Mouse (Mus musculus) urinary bladder, postnatal 14 days (tissue): ENCODE measurements around the gene Rftn1.
A peak's percentile ranks its signal among the peaks of the same experiment; 100 is the strongest.

Experiments used
- DNase-seq: peaks from one replicate; pipeline ENCODE4 v3.0.0; 2021; ENCODE audit warnings: low spot score

Rftn1 gene

GRCm38 (mm10) chr17:50170935-50171545 lies 19.4 kb downstream of the Rftn1 start:
- no peak for DNase-seq

GRCm38 (mm10) chr17:50169946-50170427 lies 20.5 kb downstream of the Rftn1 start:
- no peak for DNase-seq

GRCm38 (mm10) chr17:50160904-50161805 lies 29.3 kb downstream of the Rftn1 start:
- no peak for DNase-seq

- DNase-seq = no peak
Observed at GRCm38 (mm10) chr17:50160357-50160756, 30.1 kb downstream of the Rftn1 start.

- no peak for DNase-seq
Observed at GRCm38 (mm10) chr17:50159816-50160215, 30.7 kb downstream of the Rftn1 start.

GRCm38 (mm10) chr17:50158565-50158964 lies 31.9 kb downstream of the Rftn1 start:
- no peak for DNase-seq

- no peak for DNase-seq
Observed at GRCm38 (mm10) chr17:50157190-50158150, 33.0 kb downstream of the Rftn1 start.

GRCm38 (mm10) chr17:50152085-50152484 lies 38.4 kb downstream of the Rftn1 start:
- no peak for DNase-seq

- no peak for DNase-seq
Observed at GRCm38 (mm10) chr17:50151208-50151723, 39.2 kb downstream of the Rftn1 start.

- DNase-seq = no peak
Observed at GRCm38 (mm10) chr17:50150416-50151207, 39.9 kb downstream of the Rftn1 start.

- no peak for DNase-seq
Observed at GRCm38 (mm10) chr17:50149690-50150210, 40.7 kb downstream of the Rftn1 start.

- no peak for DNase-seq
Observed at GRCm38 (mm10) chr17:50147831-50148587, 42.5 kb downstream of the Rftn1 start.

GRCm38 (mm10) chr17:50143354-50143753 lies 47.1 kb downstream of the Rftn1 start:
- DNase-seq = no peak

- no peak for DNase-seq
Observed at GRCm38 (mm10) chr17:50142553-50142952, 47.9 kb downstream of the Rftn1 start.

GRCm38 (mm10) chr17:50142151-50142550 lies 48.3 kb downstream of the Rftn1 start:
- no peak for DNase-seq

- peak; percentile 14 for DNase-seq
Observed at GRCm38 (mm10) chr17:50136060-50136459, 54.4 kb downstream of the Rftn1 start.

GRCm38 (mm10) chr17:50135466-50135865 lies 55.0 kb downstream of the Rftn1 start:
- DNase-seq = no peak

GRCm38 (mm10) chr17:50131698-50132097 lies 58.8 kb downstream of the Rftn1 start:
- no peak for DNase-seq

GRCm38 (mm10) chr17:50130421-50130820 lies 60.1 kb downstream of the Rftn1 start:
- DNase-seq = no peak

GRCm38 (mm10) chr17:50128392-50128791 lies 62.1 kb downstream of the Rftn1 start:
- DNase-seq = no peak
